Mouse (Mus musculus) layer of hippocampus, adult 9-10 months (tissue): ENCODE measurements around the gene Ttc26.
"Not testable (repeated sequence)": the region's sequence is repeated elsewhere in the genome, so short reads cannot be mapped to it uniquely, and the experiment has no call there.

Experiments
- DNase-seq: peaks from one replicate; pipeline ENCODE4 v3.0.0; 2022; ENCODE audit warnings: low spot score

The Ttc26 gene

DNA sequence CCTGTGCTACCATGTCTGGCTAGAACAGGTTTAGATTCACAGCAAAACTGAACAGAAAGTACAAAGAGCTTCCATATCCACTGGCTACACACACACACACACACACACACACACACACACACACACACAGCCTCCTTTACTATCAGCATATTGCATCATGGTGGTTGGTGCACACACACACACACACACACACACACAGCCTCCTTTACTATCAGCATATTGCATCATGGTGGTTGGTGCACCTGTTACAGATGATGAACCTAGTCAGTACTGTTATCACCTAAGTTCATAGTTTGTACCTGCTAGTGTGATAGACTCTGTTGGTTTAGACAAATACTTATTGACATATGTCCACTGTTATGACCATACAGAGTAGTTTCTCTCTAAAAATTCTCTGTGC, 75.2 kb downstream of the Ttc26 start:
- DNase-seq: not testable (repeated sequence)

- DNase-seq: no peak
Observed at GRCm38 (mm10) chr6:38458075-38458474, 76.8 kb downstream of the Ttc26 start.

- no peak for DNase-seq
Observed at GRCm38 (mm10) chr6:38469591-38469990, 88.3 kb downstream of the Ttc26 start.
